Mouse (Mus musculus): ENCODE results near the gene Spem2. TPM values are rescaled to one million over a fixed set of nuclear protein-coding genes. Genes with fewer than 3 reads are reported as not detected.

Gene Spem2
- polyA plus RNA-seq, 1 experiment from 2014 or later: not detected

DNA sequence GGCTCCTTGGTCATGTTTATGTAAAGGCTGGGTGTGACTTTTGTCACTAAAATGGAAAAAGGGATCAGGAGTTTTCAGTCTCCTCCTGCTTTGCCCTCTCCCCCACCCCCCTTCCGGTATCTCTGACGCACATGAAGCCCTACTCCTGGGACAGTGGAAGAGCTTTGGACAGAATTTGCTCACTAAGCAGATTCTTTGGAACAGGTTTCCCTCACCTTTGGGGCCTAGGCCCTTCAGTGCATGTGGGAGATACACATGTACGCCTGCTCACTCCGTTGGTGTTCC is 50.7 kb downstream of the Spem2 start:
- no peak for ATAC-seq
- H3K27ac ChIP-seq: 0 out of 2 replicates have a peak overlapping the region, but pooled peaks have one; percentile 30
- no peaks in the 10 kb centered on the region for H3K9me3 ChIP-seq
- 0 out of 2 replicates have a peak, but pooled peaks cover 5% of the 10 kb centered on the region for H3K27me3 ChIP-seq
- peak overlapping the region; percentile 96; the same call in 1 of the 2 replicates for H3K9ac ChIP-seq (replicated peaks)
- no peaks in the 10 kb centered on the region for H3K36me3 ChIP-seq
- H3K4me2 ChIP-seq (replicated peaks): peak overlapping the region; percentile 76; the same call in 1 of the 2 replicates
- peak overlapping the region; percentile 84 for H3K4me3 ChIP-seq (replicated peaks)
- 65% methylated on average over 4 of the region's 4 CpGs for WGBS
- H3K4me1 ChIP-seq (replicated peaks): peaks cover 24% of the 10 kb centered on the region

DNA sequence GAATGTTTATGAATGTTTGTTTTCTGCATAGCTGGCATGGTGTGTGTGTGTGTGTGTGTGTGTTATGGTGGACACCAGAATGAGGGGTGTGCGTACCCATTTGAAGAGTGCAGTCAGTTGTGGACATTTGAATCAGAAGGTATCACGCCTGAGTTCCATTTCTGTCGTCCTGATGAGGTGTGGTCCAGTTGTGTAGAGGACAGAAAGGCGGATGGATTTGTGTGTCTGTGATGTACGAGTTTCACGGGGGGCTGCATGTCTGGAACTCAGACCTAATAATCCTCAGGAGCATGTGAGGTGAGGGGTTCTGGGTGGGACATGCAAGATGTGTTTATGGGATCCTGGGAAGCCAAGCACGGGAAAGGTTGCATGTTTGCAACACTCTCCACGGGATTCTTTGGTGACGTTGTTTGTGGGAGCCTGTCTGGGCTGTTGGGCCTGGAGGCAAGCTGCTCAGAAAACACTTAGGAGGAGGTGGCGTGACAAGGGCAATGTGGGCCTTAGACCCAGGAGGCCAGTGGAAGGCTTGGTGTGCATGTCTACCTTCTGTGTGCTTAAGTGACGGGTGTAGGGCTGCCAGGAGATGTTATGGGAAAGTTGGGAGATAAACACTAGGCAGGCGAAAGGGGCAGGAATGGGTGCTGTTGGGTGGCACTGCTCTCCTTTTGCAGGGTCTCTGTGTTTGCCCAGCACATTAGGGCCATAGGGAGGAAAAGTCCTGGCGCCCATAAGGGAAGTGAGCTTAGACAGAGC is 51.2 kb downstream of the Spem2 start:
- Histone ChIP-seq H3K4me2 (replicated peaks) (peak overlapping the region; percentile 76), H3K4me3 (replicated peaks) (peak overlapping the region; percentile 84), H3K9ac (replicated peaks) (peak overlapping the region; percentile 96), H3K4me1 (replicated peaks) (peaks cover 24% of the 10 kb centered on the region), H3K36me3 (no peaks in the 10 kb centered on the region), H3K27ac (peak overlapping the region; percentile 84; the same call in 1 of the 2 replicates), H3K9me3 (no peaks in the 10 kb centered on the region), H3K27me3 (0 out of 2 replicates have a peak, but pooled peaks cover 5% of the 10 kb centered on the region)
- peak; percentile 21 for ATAC-seq
- WGBS: 67% methylated on average over 13 of the region's 13 CpGs

Other genes with a start within 250 kb of the Spem2 start
- 24.5 and 26.9 TPM in 2 replicates for gene Wrap53, start 238.2 kb downstream of the Spem2 start, polyA plus RNA-seq (2015; fragmentation: Nextera tagmentation; extraction: Ambion mirVana)
- 84.2 and 93.4 TPM in 2 replicates for gene Trp53, start 238.1 kb downstream of the Spem2 start, polyA plus RNA-seq (2015; fragmentation: Nextera tagmentation; extraction: Ambion mirVana)
- gene Atp1b2, start 212.5 kb downstream of the Spem2 start, polyA plus RNA-seq (2015; fragmentation: Nextera tagmentation; extraction: Ambion mirVana): 23.2 and 24.3 TPM in 2 replicates
- gene Shbg, start 200.6 kb downstream of the Spem2 start, polyA plus RNA-seq (2015; fragmentation: Nextera tagmentation; extraction: Ambion mirVana): not detected in 2 replicates
- gene Sat2, start 196.4 kb downstream of the Spem2 start, polyA plus RNA-seq (2015; fragmentation: Nextera tagmentation; extraction: Ambion mirVana): 25.1 and 28.5 TPM in 2 replicates
- 40.5 and 52.4 TPM in 2 replicates for gene Fxr2, start 185.5 kb downstream of the Spem2 start, polyA plus RNA-seq (2015; fragmentation: Nextera tagmentation; extraction: Ambion mirVana)
- gene Sox15, start 163.2 kb downstream of the Spem2 start, polyA plus RNA-seq (2015; fragmentation: Nextera tagmentation; extraction: Ambion mirVana): 0.31 TPM in 1 of 2 replicates, not detected in the other
- 103 and 104 TPM in 2 replicates for gene Mpdu1, start 155.8 kb downstream of the Spem2 start, polyA plus RNA-seq (2015; fragmentation: Nextera tagmentation; extraction: Ambion mirVana)
- 6.1 and 7.3 TPM in 2 replicates for gene Cd68, start 152.3 kb downstream of the Spem2 start, polyA plus RNA-seq (2015; fragmentation: Nextera tagmentation; extraction: Ambion mirVana)
- gene Eif4a1, start 146.0 kb downstream of the Spem2 start, polyA plus RNA-seq (2015; fragmentation: Nextera tagmentation; extraction: Ambion mirVana): 581 and 595 TPM in 2 replicates
- 101 and 103 TPM in 2 replicates for gene Senp3, start 136.4 kb downstream of the Spem2 start, polyA plus RNA-seq (2015; fragmentation: Nextera tagmentation; extraction: Ambion mirVana)
- 0.36 TPM in 1 of 2 replicates, not detected in the other for gene Tnfsf13, start 132.7 kb downstream of the Spem2 start, polyA plus RNA-seq (2015; fragmentation: Nextera tagmentation; extraction: Ambion mirVana)
- gene Tnfsf12, start 122.6 kb downstream of the Spem2 start, polyA plus RNA-seq (2015; fragmentation: Nextera tagmentation; extraction: Ambion mirVana): 0.98 and 1.2 TPM in 2 replicates
- 0.64 and 1.2 TPM in 2 replicates for gene Tnfsfm13, start 122.4 kb downstream of the Spem2 start, polyA plus RNA-seq (2015; fragmentation: Nextera tagmentation; extraction: Ambion mirVana)
- gene Polr2a, start 59.8 kb downstream of the Spem2 start, polyA plus RNA-seq (2015; fragmentation: Nextera tagmentation; extraction: Ambion mirVana): 22.7 and 24.9 TPM in 2 replicates
- 0.31 TPM in 1 of 2 replicates, not detected in the other for gene Slc35g3, start 56.5 kb downstream of the Spem2 start, polyA plus RNA-seq (2015; fragmentation: Nextera tagmentation; extraction: Ambion mirVana)
- 2.9 and 3.2 TPM in 2 replicates for gene Zbtb4, start 52.6 kb downstream of the Spem2 start, polyA plus RNA-seq (2015; fragmentation: Nextera tagmentation; extraction: Ambion mirVana)
- gene Chrnb1, start 22.5 kb downstream of the Spem2 start, polyA plus RNA-seq (2015; fragmentation: Nextera tagmentation; extraction: Ambion mirVana): 0.83 and 0.85 TPM in 2 replicates
- 3.4 and 4.4 TPM in 2 replicates for gene Fgf11, start 16.6 kb downstream of the Spem2 start, polyA plus RNA-seq (2015; fragmentation: Nextera tagmentation; extraction: Ambion mirVana)
- 0.44 and 0.52 TPM in 2 replicates for gene Tmem102, start 12.8 kb downstream of the Spem2 start, polyA plus RNA-seq (2015; fragmentation: Nextera tagmentation; extraction: Ambion mirVana)
- not detected in 2 replicates for gene Gm39566, start 3.2 kb downstream of the Spem2 start, polyA plus RNA-seq (2015; fragmentation: Nextera tagmentation; extraction: Ambion mirVana)
- gene Spem1, start 3.7 kb upstream of the Spem2 start, polyA plus RNA-seq (2015; fragmentation: Nextera tagmentation; extraction: Ambion mirVana): 0.51 and 0.64 TPM in 2 replicates
- gene Nlgn2, start 19.3 kb upstream of the Spem2 start, polyA plus RNA-seq (2015; fragmentation: Nextera tagmentation; extraction: Ambion mirVana): 20.5 and 21.3 TPM in 2 replicates
- 329 and 331 TPM in 2 replicates for gene Tmem256, start 20.0 kb upstream of the Spem2 start, polyA plus RNA-seq (2015; fragmentation: Nextera tagmentation; extraction: Ambion mirVana)
- gene Plscr3, start 27.9 kb upstream of the Spem2 start, polyA plus RNA-seq (2015; fragmentation: Nextera tagmentation; extraction: Ambion mirVana): 55.0 and 56.3 TPM in 2 replicates
- gene Tnk1, start 40.3 kb upstream of the Spem2 start, polyA plus RNA-seq (2015; fragmentation: Nextera tagmentation; extraction: Ambion mirVana): 0.27 and 0.31 TPM in 2 replicates
- gene Tmem95, start 59.6 kb upstream of the Spem2 start, polyA plus RNA-seq (2015; fragmentation: Nextera tagmentation; extraction: Ambion mirVana): not detected in 2 replicates
- 1.3 and 1.7 TPM in 2 replicates for gene Kctd11, start 62.9 kb upstream of the Spem2 start, polyA plus RNA-seq (2015; fragmentation: Nextera tagmentation; extraction: Ambion mirVana)
- gene Acap1, start 77.1 kb upstream of the Spem2 start, polyA plus RNA-seq (2015; fragmentation: Nextera tagmentation; extraction: Ambion mirVana): 0.37 and 0.48 TPM in 2 replicates
- gene 2810408A11Rik, start 82.5 kb upstream of the Spem2 start, polyA plus RNA-seq (2015; fragmentation: Nextera tagmentation; extraction: Ambion mirVana): 16.1 and 17.1 TPM in 2 replicates
- gene Neurl4, start 82.6 kb upstream of the Spem2 start, polyA plus RNA-seq (2015; fragmentation: Nextera tagmentation; extraction: Ambion mirVana): 18.6 and 19.8 TPM in 2 replicates
- 81.9 and 87.0 TPM in 2 replicates for gene Gps2, start 95.4 kb upstream of the Spem2 start, polyA plus RNA-seq (2015; fragmentation: Nextera tagmentation; extraction: Ambion mirVana)
- gene Eif5a, start 103.5 kb upstream of the Spem2 start, polyA plus RNA-seq (2015; fragmentation: Nextera tagmentation; extraction: Ambion mirVana): 1,160 and 1,188 TPM in 2 replicates
- 3.9 and 4.2 TPM in 2 replicates for gene Ybx2, start 117.3 kb upstream of the Spem2 start, polyA plus RNA-seq (2015; fragmentation: Nextera tagmentation; extraction: Ambion mirVana)
- 4.3 and 4.4 TPM in 2 replicates for gene Slc2a4, start 129.7 kb upstream of the Spem2 start, polyA plus RNA-seq (2015; fragmentation: Nextera tagmentation; extraction: Ambion mirVana)
- gene Cldn7, start 146.3 kb upstream of the Spem2 start, polyA plus RNA-seq (2015; fragmentation: Nextera tagmentation; extraction: Ambion mirVana): 0.32 and 1.1 TPM in 2 replicates
- 22.9 and 23.8 TPM in 2 replicates for gene Ctdnep1, start 162.7 kb upstream of the Spem2 start, polyA plus RNA-seq (2015; fragmentation: Nextera tagmentation; extraction: Ambion mirVana)
- 156 and 158 TPM in 2 replicates for gene Elp5, start 164.1 kb upstream of the Spem2 start, polyA plus RNA-seq (2015; fragmentation: Nextera tagmentation; extraction: Ambion mirVana)
- 611 and 625 TPM in 2 replicates for gene Gabarap, start 172.7 kb upstream of the Spem2 start, polyA plus RNA-seq (2015; fragmentation: Nextera tagmentation; extraction: Ambion mirVana)
- 74.2 and 82.2 TPM in 2 replicates for gene Phf23, start 177.3 kb upstream of the Spem2 start, polyA plus RNA-seq (2015; fragmentation: Nextera tagmentation; extraction: Ambion mirVana)
- 27.6 and 35.4 TPM in 2 replicates for gene Dvl2, start 182.1 kb upstream of the Spem2 start, polyA plus RNA-seq (2015; fragmentation: Nextera tagmentation; extraction: Ambion mirVana)
- gene Acadvl, start 196.9 kb upstream of the Spem2 start, polyA plus RNA-seq (2015; fragmentation: Nextera tagmentation; extraction: Ambion mirVana): 48.4 and 51.7 TPM in 2 replicates
- gene Dlg4, start 198.5 kb upstream of the Spem2 start, polyA plus RNA-seq (2015; fragmentation: Nextera tagmentation; extraction: Ambion mirVana): 34.9 and 37.2 TPM in 2 replicates
- 0.97 and 1.1 TPM in 2 replicates for gene Asgr1, start 235.6 kb upstream of the Spem2 start, polyA plus RNA-seq (2015; fragmentation: Nextera tagmentation; extraction: Ambion mirVana)

Measured in midbrain, embryonic 13.5 days (tissue).